Mouse (Mus musculus): ENCODE data around the gene Spink2.

GRCm38 (mm10) chr5:77193951-77194350, 17.3 kb downstream of the Spink2 start:
- TF ChIP-seq POLR2A (IDR thresholded peaks at IDR 0.05; ENCODE audit: borderline replicate concordance, control insufficient read depth, low read depth, low read length) (no peak), CTCF (IDR thresholded peaks at IDR 0.05; ENCODE audit: control insufficient read depth, insufficient read depth, low read length) (peak; percentile 43; the same call in 1 of the 2 replicates)
